Mouse (Mus musculus) lung, embryonic 16.5 days (tissue): Measurements from ENCODE around the gene Macrod2. TPM values are rescaled to one million over a fixed set of nuclear protein-coding genes. Genes with fewer than 3 reads are reported as not detected.

Experiments
- ATAC-seq: fragments of 200-750 bp; cut with Nextera tagmentation; 2 replicates; pipeline ENCODE4 v1.8.0; 2017; ENCODE audit warnings: low read depth, mild to moderate bottlenecking, moderate library complexity
- H3K27ac ChIP-seq: fragments of 300-500 bp; sonication (generic); 2 replicates; pipeline ENCODE4 v1.5.1; 2014; ENCODE audit warnings: mild to moderate bottlenecking, control low read depth, low read length
- H3K27me3 ChIP-seq: fragments of 300-500 bp; sonication (generic); 2 replicates; pipeline ENCODE4 v1.6.1; 2014; ENCODE audit warnings: low read depth, low read length, mixed read lengths; ENCODE audit not compliant: control insufficient read depth, insufficient read depth
- H3K36me3 ChIP-seq: fragments of 300-500 bp; sonication (generic); 2 replicates; pipeline ENCODE4 v1.6.1; 2014; ENCODE audit warnings: low read length; ENCODE audit not compliant: control insufficient read depth, insufficient read depth
- H3K4me1 ChIP-seq: fragments of 300-500 bp; sonication (generic); replicated peaks from 2 replicates; pipeline ENCODE4 v1.6.1; 2014; ENCODE audit warnings: low read length, mixed read lengths; ENCODE audit not compliant: control insufficient read depth, insufficient read depth
- H3K4me2 ChIP-seq: fragments of 300-500 bp; sonication (generic); 2 replicates; pipeline ENCODE4 v1.6.1; 2014; ENCODE audit warnings: low read depth, low read length, control low read depth
- H3K4me3 ChIP-seq: fragments of 300-500 bp; sonication (generic); 2 replicates; pipeline ENCODE4 v1.5.1; 2014; ENCODE audit warnings: mild to moderate bottlenecking, low read length, control low read depth
- H3K9ac ChIP-seq: fragments of 300-500 bp; sonication (generic); 2 replicates; pipeline ENCODE4 v1.6.1; 2014; ENCODE audit warnings: low read length, control low read depth
- H3K9me3 ChIP-seq: fragments of 300-500 bp; sonication (generic); 2 replicates; pipeline ENCODE4 v1.6.1; 2016; ENCODE audit warnings: low read length; ENCODE audit not compliant: control insufficient read depth
- WGBS: fragments of 180-500 bp; shearing (Covaris S2); extraction: QIAGEN DNeasy Blood & Tissue Kit; methylation state at CpG from one replicate; pipeline ENCODE4 v1.1.7; 2014; 5-methylcytosine and 5-hydroxymethylcytosine counted together
- polyA plus RNA-seq: library from polyadenylated mRNA; unstranded; fragments of >200 nt; fragmentation: Nextera tagmentation; extraction: Ambion mirVana; gene quantifications from 2 replicates; pipeline ENCODE4 v1.2.1, GENCODE M21; 2015

Gene Macrod2
- polyA plus RNA-seq, 1 experiment from 2014 or later, result 32.1 TPM

DNA sequence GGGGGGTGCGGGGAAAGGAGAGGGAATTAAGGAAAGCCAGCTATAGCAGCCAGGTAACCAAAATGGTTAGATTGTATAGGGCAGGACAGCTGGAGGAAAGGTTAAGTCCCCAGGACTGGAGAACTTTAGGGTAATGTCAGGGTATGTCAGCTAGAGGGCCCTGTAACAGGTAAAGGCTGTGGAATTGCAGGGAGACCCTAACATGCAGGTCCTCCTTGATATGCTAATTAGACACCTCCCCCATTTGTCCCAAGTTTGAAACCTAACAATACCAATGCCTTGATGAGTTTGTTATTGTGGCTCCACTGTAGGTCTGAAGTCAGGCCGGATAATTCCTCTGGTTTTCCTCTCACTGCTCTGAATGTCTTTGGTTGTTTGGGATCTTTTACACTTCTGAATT lies 1948.9 kb downstream of the Macrod2 start:
- no peak overlapping the region for H3K4me2 ChIP-seq
- no peaks in the 10 kb centered on the region for H3K36me3 ChIP-seq
- H3K4me3 ChIP-seq, result no peak overlapping the region
- H3K27ac ChIP-seq, result no peak overlapping the region
- no peak overlapping the region for H3K9ac ChIP-seq
- no peaks in the 10 kb centered on the region for H3K27me3 ChIP-seq
- H3K4me1 ChIP-seq, result no peaks in the 10 kb centered on the region
- no peaks in the 10 kb centered on the region for H3K9me3 ChIP-seq
- ATAC-seq, result no peak
- 65% methylated on average over 1 of the region's 2 CpGs for WGBS

DNA sequence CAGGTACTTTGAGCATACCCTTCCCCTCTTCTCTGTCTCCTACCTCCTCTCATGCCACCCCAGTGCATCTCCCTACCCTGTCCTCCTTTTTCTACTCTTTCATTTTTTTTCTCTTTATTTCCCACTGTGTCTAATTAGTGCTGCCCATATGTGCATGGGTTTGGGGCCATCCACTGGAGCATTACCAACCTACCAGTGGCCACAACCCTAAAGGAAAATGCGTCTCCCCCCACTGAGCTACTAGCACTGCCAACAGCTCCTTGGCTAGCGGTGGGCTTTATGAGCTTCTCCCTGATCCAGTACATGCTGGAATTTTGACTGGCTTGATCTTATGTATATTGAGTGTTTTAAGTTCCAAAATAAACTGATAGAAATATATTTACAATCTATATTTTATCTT lies 1949.6 kb downstream of the Macrod2 start:
- Histone ChIP-seq H3K9ac (no peak overlapping the region), H3K4me3 (no peak overlapping the region), H3K4me1 (no peaks in the 10 kb centered on the region), H3K27ac (no peak overlapping the region), H3K9me3 (no peaks in the 10 kb centered on the region), H3K36me3 (no peaks in the 10 kb centered on the region), H3K27me3 (no peaks in the 10 kb centered on the region), H3K4me2 (no peak overlapping the region)
- no peak for ATAC-seq
- WGBS, result 86% methylated on average over 2 of the region's 2 CpGs

DNA sequence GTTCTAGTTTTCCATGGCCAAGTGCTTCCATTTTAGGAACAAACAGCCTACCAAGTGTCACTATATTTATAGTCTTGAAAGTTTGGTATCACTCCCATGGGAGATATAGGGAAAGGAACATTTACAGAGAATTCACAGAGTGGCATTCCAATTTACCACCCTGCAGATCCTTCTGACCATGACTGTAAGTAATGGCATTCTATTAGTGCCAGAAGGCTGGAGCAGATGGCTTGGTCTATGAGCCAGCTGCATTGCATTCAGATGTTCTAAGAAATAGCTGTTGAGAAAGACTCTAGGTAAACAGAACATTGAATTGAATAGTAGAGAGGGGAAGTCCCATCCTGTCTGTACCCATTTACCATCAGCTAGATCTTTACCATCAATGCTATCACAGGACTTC lies 1954.7 kb downstream of the Macrod2 start:
- no peak for ATAC-seq
- Histone ChIP-seq H3K4me2 (no peak overlapping the region), H3K27me3 (no peaks in the 10 kb centered on the region), H3K9ac (no peak overlapping the region), H3K36me3 (no peaks in the 10 kb centered on the region), H3K27ac (no peak overlapping the region), H3K4me3 (no peak overlapping the region), H3K9me3 (no peaks in the 10 kb centered on the region), H3K4me1 (no peaks in the 10 kb centered on the region)

DNA sequence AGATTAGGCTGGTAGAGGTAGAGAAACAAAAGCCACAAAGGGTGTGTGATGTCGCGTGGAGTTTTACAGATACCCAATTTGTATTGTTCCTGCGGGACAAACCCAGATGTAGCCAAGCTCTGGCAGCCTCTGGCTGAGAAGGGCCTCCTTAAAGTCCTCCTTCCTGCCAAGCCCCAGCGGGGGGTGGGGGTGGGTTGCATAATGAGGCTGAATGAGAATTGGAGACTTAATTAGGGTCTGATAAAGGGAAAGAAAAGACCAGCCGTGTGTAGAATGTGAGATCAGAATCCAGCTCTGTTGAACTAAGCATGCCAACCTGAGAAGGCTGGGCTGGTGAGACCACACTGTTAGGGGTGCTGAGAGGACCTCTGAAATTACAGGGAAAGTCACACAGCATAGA lies 1967.8 kb downstream of the Macrod2 start:
- WGBS, result 14% methylated on average over 5 of the region's 5 CpGs
- no peaks in the 10 kb centered on the region for H3K36me3 ChIP-seq
- no peaks in the 10 kb centered on the region for H3K27me3 ChIP-seq
- H3K27ac ChIP-seq, result no peak overlapping the region
- no peak for ATAC-seq
- no peak overlapping the region for H3K4me3 ChIP-seq
- H3K4me1 ChIP-seq, result no peaks in the 10 kb centered on the region
- no peak overlapping the region for H3K9ac ChIP-seq
- no peak overlapping the region for H3K4me2 ChIP-seq
- H3K9me3 ChIP-seq, result no peaks in the 10 kb centered on the region

DNA sequence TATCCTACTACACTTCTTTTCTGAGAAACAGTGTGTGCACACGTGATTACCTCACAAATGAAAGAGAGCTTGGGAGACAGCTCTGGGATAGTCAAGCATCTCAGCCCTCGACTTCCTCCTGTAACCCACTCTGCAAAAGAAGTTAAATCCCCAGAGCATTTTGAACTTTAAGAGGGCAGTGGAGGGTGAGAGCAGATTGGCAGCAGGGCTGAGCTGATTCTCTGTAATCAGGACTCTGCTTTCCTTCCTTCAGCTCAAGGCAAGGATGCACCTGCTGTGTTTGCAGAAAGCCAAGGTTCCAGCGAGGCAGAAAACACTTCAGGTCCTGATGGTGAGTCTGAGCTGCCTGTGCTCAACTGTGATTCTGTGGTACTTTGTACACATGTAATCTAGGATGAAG lies 1978.9 kb downstream of the Macrod2 start:
- Histone ChIP-seq H3K4me1 (no peaks in the 10 kb centered on the region), H3K4me2 (no peak overlapping the region), H3K27me3 (no peaks in the 10 kb centered on the region), H3K4me3 (no peak overlapping the region), H3K36me3 (no peaks in the 10 kb centered on the region), H3K27ac (no peak overlapping the region), H3K9ac (no peak overlapping the region), H3K9me3 (no peaks in the 10 kb centered on the region)
- no peak for ATAC-seq
- 9% methylated on average over 3 of the region's 3 CpGs for WGBS

DNA sequence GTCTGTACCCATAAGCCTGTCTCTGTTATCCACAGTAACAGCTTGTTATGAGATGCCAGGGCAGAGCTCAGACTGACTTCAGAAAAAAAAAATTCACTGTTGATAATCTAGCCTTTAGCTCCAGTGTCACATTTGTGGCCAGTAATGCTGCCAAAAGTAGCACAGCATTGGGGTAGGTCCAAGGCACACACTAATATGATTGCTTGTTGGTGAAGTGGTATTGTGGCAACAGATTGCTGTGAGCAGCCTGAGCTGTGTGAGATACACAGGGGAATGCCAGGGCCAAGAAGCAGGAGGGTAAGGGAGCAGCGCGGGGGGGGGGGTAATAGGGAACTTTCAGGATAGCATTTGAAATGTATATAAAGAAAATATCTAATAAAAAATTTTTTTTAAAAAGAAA lies 1985.5 kb downstream of the Macrod2 start:
- Histone ChIP-seq H3K4me1 (no peaks in the 10 kb centered on the region), H3K27ac (no peak overlapping the region), H3K4me3 (no peak overlapping the region), H3K9ac (no peak overlapping the region), H3K36me3 (no peaks in the 10 kb centered on the region), H3K4me2 (no peak overlapping the region), H3K9me3 (no peaks in the 10 kb centered on the region), H3K27me3 (no peaks in the 10 kb centered on the region)
- no peak for ATAC-seq
- WGBS, result 93% methylated on average over 2 of the region's 2 CpGs

DNA sequence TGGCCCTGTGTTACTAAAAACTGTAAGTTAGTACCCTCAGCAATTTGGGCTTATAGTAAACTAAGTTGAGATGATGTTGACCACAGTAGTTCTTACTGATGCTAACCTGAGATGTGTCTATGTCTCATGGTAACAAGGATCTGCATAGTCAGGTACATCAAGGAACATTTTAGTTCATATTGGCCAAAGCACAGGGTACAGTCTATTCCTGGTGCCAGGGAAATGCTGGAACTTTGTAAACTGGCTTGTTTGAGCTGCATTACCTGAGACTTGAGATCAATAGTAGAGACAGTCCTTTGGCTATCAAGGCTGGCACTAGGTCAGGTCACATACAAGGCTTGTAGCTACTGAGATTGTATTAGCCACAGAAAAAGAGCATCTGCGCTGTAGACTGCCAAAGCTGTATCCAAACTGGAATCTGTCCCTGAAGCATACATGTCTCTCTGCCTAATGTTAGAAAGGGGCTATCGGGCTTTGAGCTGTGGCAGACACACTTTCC lies 1986.0 kb downstream of the Macrod2 start:
- no peak for ATAC-seq
- 85% methylated on average over 2 of the region's 2 CpGs for WGBS
- Histone ChIP-seq H3K27ac (no peak overlapping the region), H3K4me3 (no peak overlapping the region), H3K9me3 (no peaks in the 10 kb centered on the region), H3K9ac (no peak overlapping the region), H3K4me1 (no peaks in the 10 kb centered on the region), H3K4me2 (no peak overlapping the region), H3K36me3 (no peaks in the 10 kb centered on the region), H3K27me3 (no peaks in the 10 kb centered on the region)

DNA sequence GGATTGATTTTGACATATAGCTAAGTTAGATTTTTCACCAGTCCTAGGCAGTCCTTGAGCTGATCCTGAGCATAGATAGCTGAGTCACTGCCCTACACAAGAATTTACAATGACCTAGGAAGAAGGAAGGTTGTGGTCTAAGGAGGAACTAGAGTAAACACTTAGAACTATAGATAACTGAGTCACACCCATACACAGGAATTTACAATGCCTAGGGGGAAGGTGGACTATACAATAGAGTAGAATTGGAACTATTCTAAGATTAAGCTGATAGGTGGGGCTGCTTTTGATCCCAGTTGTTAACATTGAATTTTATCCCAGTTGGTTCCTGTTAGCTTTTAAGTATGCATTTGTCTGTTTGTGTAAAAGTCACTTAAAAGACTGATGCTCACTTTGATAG lies 1998.4 kb downstream of the Macrod2 start:
- Histone ChIP-seq H3K4me3 (no peak overlapping the region), H3K9me3 (no peaks in the 10 kb centered on the region), H3K4me2 (no peak overlapping the region), H3K9ac (no peak overlapping the region), H3K4me1 (no peaks in the 10 kb centered on the region), H3K27me3 (no peaks in the 10 kb centered on the region), H3K36me3 (no peaks in the 10 kb centered on the region), H3K27ac (no peak overlapping the region)
- no peak for ATAC-seq

DNA sequence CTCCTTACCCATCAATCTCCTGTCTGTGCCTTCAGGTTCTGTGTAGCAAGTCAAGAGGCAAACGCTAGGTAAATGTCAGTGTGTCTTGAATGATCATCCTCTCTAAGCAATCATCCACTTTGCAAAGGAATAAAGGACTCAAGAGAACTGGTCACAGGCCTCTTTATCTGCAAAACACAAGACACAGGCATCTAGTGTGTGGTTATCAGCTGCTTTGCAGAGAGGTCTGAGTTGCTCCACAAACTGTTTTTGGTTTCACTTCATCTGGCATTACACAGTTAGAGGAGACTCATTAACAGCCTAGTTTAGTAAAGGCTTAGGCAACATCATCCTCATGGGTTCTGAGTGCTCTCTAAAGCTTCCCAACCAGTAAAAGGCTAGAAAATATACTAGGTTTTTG lies 2004.4 kb downstream of the Macrod2 start:
- no peaks in the 10 kb centered on the region for H3K36me3 ChIP-seq
- H3K9ac ChIP-seq, result no peak overlapping the region
- H3K9me3 ChIP-seq, result no peaks in the 10 kb centered on the region
- H3K4me2 ChIP-seq, result no peak overlapping the region
- H3K4me1 ChIP-seq, result no peaks in the 10 kb centered on the region
- no peak for ATAC-seq
- H3K4me3 ChIP-seq, result no peak overlapping the region
- no peak overlapping the region for H3K27ac ChIP-seq
- no peaks in the 10 kb centered on the region for H3K27me3 ChIP-seq
- WGBS, result 20% methylated on average over 1 of the region's 1 CpGs

DNA sequence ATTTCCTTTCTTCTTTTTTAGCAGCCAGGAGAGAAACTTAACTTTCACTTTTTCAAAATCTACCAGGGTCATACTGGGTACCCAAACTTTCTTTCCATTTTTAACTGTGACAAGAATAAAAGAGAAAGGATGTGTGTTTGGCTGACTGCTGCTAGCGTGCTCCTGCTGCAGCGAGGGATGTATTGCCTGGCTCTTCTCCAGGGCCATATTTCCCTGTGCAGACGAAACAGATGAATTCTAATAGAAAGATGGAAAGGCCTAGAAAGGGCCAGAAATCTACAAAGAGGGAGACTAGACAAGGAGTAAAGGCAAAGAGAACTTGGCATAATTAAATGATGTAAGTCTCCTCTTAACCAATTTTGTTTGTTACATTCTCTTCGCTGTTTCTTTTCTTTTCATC lies 2005.7 kb downstream of the Macrod2 start:
- 64% methylated on average over 4 of the region's 4 CpGs for WGBS
- ATAC-seq, result no peak
- H3K4me3 ChIP-seq, result no peak overlapping the region
- H3K27me3 ChIP-seq, result no peaks in the 10 kb centered on the region
- no peaks in the 10 kb centered on the region for H3K9me3 ChIP-seq
- H3K9ac ChIP-seq, result no peak overlapping the region
- H3K27ac ChIP-seq, result no peak overlapping the region
- no peak overlapping the region for H3K4me2 ChIP-seq
- H3K4me1 ChIP-seq, result no peaks in the 10 kb centered on the region
- no peaks in the 10 kb centered on the region for H3K36me3 ChIP-seq
